Mouse (Mus musculus): Measurements from ENCODE around the gene Ccdc152. TPM values are rescaled to one million over a fixed set of nuclear protein-coding genes. Genes with fewer than 3 reads are reported as not detected.

Gene Ccdc152
- total and polyA plus RNA-seq, 2 experiments = 5.3 to 12.5 TPM

DNA sequence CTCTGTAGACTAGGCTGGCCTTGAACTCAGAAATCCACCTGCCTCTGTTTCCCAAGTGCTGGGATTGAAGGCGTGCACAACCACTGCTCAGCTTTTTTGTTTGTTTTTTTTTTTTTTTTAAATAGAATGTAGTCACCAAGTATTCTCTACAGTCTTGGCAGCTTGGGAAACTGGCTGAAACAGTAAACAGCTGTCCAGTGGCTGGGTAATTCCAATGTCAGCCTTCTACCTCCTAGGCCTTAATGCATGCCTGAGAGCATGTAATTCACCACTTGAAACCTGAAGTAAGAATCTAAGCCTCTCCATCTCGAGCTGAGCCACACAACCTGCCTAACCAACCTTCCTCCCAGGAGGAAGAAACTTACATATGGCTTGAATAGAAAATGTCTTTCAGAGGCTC, 13.3 kb upstream of the Ccdc152 start:
- no peaks in the 10 kb centered on the region for H3K79me2 ChIP-seq (ENCODE audit: control insufficient read depth, insufficient read depth, low read length)
- no peak overlapping the region for H3K4me3 ChIP-seq (ENCODE audit: insufficient read depth, low read depth, low read length)
- peaks cover 28% of the 10 kb centered on the region for H3K36me3 ChIP-seq (ENCODE audit: control insufficient read depth, insufficient read depth, low read length)
- 72% methylated on average over 2 of the region's 2 CpGs for WGBS
- H3K27ac ChIP-seq (replicated peaks; ENCODE audit: insufficient read depth, low read depth, low read length) = no peak overlapping the region
- DNase-seq (ENCODE audit: extremely low read depth, low read depth, low spot score) = no peak
- no peaks in the 10 kb centered on the region for H3K27me3 ChIP-seq (ENCODE audit: control insufficient read depth, insufficient read depth, low read length)
- H3K4me1 ChIP-seq (ENCODE audit: control insufficient read depth, insufficient read depth, low read length) = no peaks in the 10 kb centered on the region; the same call in 1 of the 2 replicates
- TF ChIP-seq POLR2A (IDR thresholded peaks at IDR 0.05; ENCODE audit: extremely low read depth, insufficient read depth, low read length) (no peak), CTCF (IDR thresholded peaks at IDR 0.05; ENCODE audit: low read depth, low read length) (no peak)
- no peak overlapping the region for H3K9ac ChIP-seq (ENCODE audit: low read depth, low read length)

DNA sequence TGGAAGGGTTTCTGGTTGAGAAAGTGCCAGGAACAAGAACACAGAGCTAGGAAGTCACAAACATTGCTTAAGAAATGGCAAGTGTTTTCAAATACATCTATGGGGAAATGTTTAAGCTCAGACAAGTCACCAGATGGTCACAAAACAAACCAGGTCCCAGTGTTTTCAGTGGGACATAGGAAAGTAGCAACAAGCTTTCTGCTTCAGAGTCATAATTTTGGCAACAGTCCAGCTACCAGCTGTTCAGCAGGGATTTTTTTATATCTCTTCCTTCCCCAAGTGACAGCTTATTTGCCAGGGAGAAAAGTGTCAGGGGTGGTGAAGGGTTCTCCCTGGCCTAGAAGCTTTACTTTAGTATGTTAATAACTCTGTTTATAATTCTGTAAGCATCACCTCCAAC, 9.6 kb upstream of the Ccdc152 start:
- H3K27me3 ChIP-seq (ENCODE audit: control insufficient read depth, insufficient read depth, low read length) = no peaks in the 10 kb centered on the region
- no peak overlapping the region for H3K27ac ChIP-seq (replicated peaks; ENCODE audit: insufficient read depth, low read depth, low read length)
- no peak for TF ChIP-seq CTCF (IDR thresholded peaks at IDR 0.05; ENCODE audit: low read depth, low read length)
- DNase-seq (ENCODE audit: extremely low read depth, low read depth, low spot score) = no peak
- no peaks in the 10 kb centered on the region for H3K79me2 ChIP-seq (ENCODE audit: control insufficient read depth, insufficient read depth, low read length)
- no peaks in the 10 kb centered on the region; the same call in 1 of the 2 replicates for H3K4me1 ChIP-seq (ENCODE audit: control insufficient read depth, insufficient read depth, low read length)
- no peak overlapping the region for H3K4me3 ChIP-seq (ENCODE audit: insufficient read depth, low read depth, low read length)
- no peak overlapping the region for H3K9ac ChIP-seq (ENCODE audit: low read depth, low read length)
- peaks cover 10% of the 10 kb centered on the region for H3K36me3 ChIP-seq (ENCODE audit: control insufficient read depth, insufficient read depth, low read length)

- TF ChIP-seq POLR2A (IDR thresholded peaks at IDR 0.05; ENCODE audit: extremely low read depth, insufficient read depth, low read length) (no peak), CTCF (IDR thresholded peaks at IDR 0.05; ENCODE audit: low read depth, low read length) (no peak)
- no peak for DNase-seq (ENCODE audit: extremely low read depth, low read depth, low spot score)
- no peaks in the 10 kb centered on the region for H3K4me1 ChIP-seq (ENCODE audit: control insufficient read depth, insufficient read depth, low read length)
- H3K27ac ChIP-seq (replicated peaks; ENCODE audit: insufficient read depth, low read depth, low read length) = no peak overlapping the region
- H3K4me3 ChIP-seq (ENCODE audit: insufficient read depth, low read depth, low read length) = no peak overlapping the region
- WGBS = 85% methylated on average over 3 of the region's 3 CpGs
- no peaks in the 10 kb centered on the region for H3K36me3 ChIP-seq (ENCODE audit: control insufficient read depth, insufficient read depth, low read length)
- H3K9ac ChIP-seq (ENCODE audit: low read depth, low read length) = no peak overlapping the region
- no peaks in the 10 kb centered on the region for H3K27me3 ChIP-seq (ENCODE audit: control insufficient read depth, insufficient read depth, low read length)
- no peaks in the 10 kb centered on the region for H3K79me2 ChIP-seq (ENCODE audit: control insufficient read depth, insufficient read depth, low read length)
Measured at GRCm38 (mm10) chr15:3309856-3310255, 6.5 kb upstream of the Ccdc152 start.

GRCm38 (mm10) chr15:3300361-3301100, 2.8 kb downstream of the Ccdc152 start:
- Histone ChIP-seq H3K79me2 (ENCODE audit: control insufficient read depth, insufficient read depth, low read length) (no peaks in the 10 kb centered on the region), H3K4me1 (ENCODE audit: control insufficient read depth, insufficient read depth, low read length) (no peaks in the 10 kb centered on the region), H3K4me3 (ENCODE audit: insufficient read depth, low read depth, low read length) (no peak overlapping the region), H3K27me3 (ENCODE audit: control insufficient read depth, insufficient read depth, low read length) (no peaks in the 10 kb centered on the region), H3K27ac (replicated peaks; ENCODE audit: insufficient read depth, low read depth, low read length) (no peak overlapping the region), H3K36me3 (ENCODE audit: control insufficient read depth, insufficient read depth, low read length) (peaks cover 5% of the 10 kb centered on the region), H3K9ac (ENCODE audit: low read depth, low read length) (no peak overlapping the region)
- WGBS = 92% methylated on average over 4 of the region's 4 CpGs
- DNase-seq (ENCODE audit: extremely low read depth, low read depth, low spot score) = no peak
- no peak for TF ChIP-seq CTCF (IDR thresholded peaks at IDR 0.05; ENCODE audit: low read depth, low read length)
- TF ChIP-seq POLR2A (IDR thresholded peaks at IDR 0.05; ENCODE audit: extremely low read depth, insufficient read depth, low read length) = no peak

GRCm38 (mm10) chr15:3297615-3298014, 5.7 kb downstream of the Ccdc152 start:
- 89% methylated on average over 8 of the region's 8 CpGs for WGBS
- H3K9ac ChIP-seq (ENCODE audit: low read depth, low read length) = no peak overlapping the region
- H3K4me3 ChIP-seq (ENCODE audit: insufficient read depth, low read depth, low read length) = no peak overlapping the region
- no peaks in the 10 kb centered on the region for H3K27me3 ChIP-seq (ENCODE audit: control insufficient read depth, insufficient read depth, low read length)
- no peak for TF ChIP-seq POLR2A (IDR thresholded peaks at IDR 0.05; ENCODE audit: extremely low read depth, insufficient read depth, low read length)
- TF ChIP-seq CTCF (IDR thresholded peaks at IDR 0.05; ENCODE audit: low read depth, low read length) = no peak
- no peak overlapping the region for H3K27ac ChIP-seq (replicated peaks; ENCODE audit: insufficient read depth, low read depth, low read length)
- no peaks in the 10 kb centered on the region for H3K79me2 ChIP-seq (ENCODE audit: control insufficient read depth, insufficient read depth, low read length)
- H3K36me3 ChIP-seq (ENCODE audit: control insufficient read depth, insufficient read depth, low read length) = peaks cover 7% of the 10 kb centered on the region
- no peaks in the 10 kb centered on the region for H3K4me1 ChIP-seq (ENCODE audit: control insufficient read depth, insufficient read depth, low read length)
- no peak for DNase-seq (ENCODE audit: extremely low read depth, low read depth, low spot score)

DNA sequence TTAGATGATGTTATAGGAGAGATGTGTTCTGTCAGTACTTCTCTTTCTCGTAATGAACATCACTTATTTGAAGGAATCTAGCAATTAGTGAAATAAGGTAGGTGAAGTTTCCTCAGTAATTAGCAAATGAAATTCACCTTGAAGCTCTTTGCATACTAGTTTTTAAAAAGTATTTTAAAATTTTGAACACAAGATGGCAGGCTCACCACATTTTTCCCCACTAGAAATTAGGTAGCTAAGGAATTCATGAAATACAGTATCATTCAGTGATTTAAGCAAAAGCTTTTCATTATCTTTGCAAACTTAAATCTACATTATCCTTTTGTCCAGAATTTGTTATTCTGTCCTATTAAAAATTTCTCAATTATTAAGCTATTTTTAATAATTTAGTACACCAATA, 7.3 kb downstream of the Ccdc152 start:
- Histone ChIP-seq H3K4me3 (ENCODE audit: insufficient read depth, low read depth, low read length) (no peak overlapping the region), H3K4me1 (ENCODE audit: control insufficient read depth, insufficient read depth, low read length) (no peaks in the 10 kb centered on the region), H3K27me3 (ENCODE audit: control insufficient read depth, insufficient read depth, low read length) (no peaks in the 10 kb centered on the region), H3K36me3 (ENCODE audit: control insufficient read depth, insufficient read depth, low read length) (peaks cover 14% of the 10 kb centered on the region), H3K9ac (ENCODE audit: low read depth, low read length) (no peak overlapping the region), H3K79me2 (ENCODE audit: control insufficient read depth, insufficient read depth, low read length) (no peaks in the 10 kb centered on the region), H3K27ac (replicated peaks; ENCODE audit: insufficient read depth, low read depth, low read length) (no peak overlapping the region)
- TF ChIP-seq CTCF (IDR thresholded peaks at IDR 0.05; ENCODE audit: low read depth, low read length) (no peak), POLR2A (IDR thresholded peaks at IDR 0.05; ENCODE audit: extremely low read depth, insufficient read depth, low read length) (no peak)
- whole genome bisulfite sequencing = 95% methylated on average over 1 of the region's 1 CpGs
- no peak for DNase-seq (ENCODE audit: extremely low read depth, low read depth, low spot score)
